Mouse (Mus musculus): ENCODE data around the gene Nol9. TPM values are rescaled to one million over a fixed set of nuclear protein-coding genes. Genes with fewer than 3 reads are reported as not detected.

The Nol9 gene
- polyA plus RNA-seq (2012; ENCODE audit: low replicate concordance): 67.1 and 129 TPM in 2 replicates

DNA sequence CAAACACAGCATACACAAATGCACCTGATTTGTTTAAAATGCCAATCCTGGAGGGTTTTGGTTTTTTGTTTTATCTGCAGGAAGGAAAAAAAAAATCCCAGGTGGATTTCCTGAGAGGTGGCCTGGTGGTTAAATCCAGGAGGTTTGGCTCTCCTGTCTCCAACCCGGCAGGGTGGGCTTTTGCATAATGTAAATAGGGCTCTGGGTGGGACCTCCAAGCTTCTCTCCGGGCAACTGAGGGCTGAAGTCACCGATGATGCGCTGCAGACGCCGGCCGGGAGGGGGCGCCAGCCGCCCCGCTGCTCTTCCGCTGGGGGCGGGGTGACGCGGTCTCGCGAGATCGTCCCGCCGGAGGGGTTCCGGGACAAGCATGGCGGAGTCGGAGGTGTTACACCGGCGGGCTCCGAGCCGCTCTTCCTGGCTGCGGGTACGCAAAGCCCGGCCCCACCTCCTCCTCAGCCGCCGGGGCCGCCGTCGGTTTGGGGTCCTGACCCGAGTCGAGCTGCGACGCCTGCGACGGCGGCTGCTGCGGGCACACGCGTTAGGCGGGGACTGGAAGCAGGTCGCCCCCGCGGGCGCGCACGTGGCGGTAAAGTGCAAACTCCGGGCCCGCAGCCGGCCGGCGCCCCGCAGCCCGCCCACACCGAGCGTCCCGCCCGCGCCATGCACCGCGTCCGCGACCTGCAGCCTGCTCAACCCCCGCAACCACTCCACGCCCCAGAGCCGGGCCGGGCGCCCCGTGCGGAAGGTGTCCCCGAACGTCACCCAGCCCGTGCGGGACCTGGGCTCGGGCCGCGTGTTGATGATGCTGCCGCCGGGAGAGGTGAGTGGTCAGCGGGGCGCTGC lies at the start of gene Nol9:
Gene Nol9 (plus strand): TSS at position 337 of the 846 bp plus-strand sequence.

DNA sequence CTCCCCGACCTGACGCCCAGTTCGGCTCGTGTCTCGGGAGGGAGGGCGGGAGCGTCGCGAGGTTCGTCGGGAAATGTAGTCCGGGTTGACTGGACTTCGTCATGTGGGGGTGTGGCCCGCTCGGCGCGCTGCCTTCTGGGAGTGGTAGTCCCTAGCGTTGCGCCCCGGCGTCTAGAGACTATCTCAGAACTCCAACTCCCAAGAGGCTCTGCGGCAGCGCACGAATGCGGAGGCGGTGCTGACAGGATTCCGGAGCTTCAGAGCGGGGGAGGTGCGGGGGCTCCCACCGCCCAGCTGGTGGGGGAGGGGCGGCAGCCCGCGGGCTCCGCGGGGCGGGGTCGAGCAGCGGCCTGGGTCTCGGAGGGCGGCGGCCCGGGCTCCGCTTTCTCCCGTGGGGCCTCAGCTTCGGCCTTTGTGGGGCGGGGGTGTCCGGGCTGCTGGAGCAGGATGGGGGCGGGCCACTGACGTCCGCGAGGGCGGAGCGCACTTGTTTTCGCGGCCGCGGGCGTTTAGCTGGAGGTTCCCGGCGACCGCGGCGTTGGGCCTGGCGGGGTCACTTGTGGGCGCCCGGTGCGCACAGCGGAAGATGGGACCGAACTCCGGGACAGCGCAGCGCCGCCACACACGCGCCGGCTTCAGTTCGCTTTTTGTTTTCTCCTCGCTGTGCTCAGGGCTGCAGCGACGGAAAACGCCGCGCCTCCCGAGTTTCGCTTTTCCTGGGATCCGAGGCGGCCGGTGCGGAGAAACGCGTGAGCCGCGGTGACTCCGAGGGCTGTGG lies 42.8 kb upstream of the Nol9 start, which contains the start of gene Phf13:
Gene Phf13 (minus strand): TSS at position 86 of the 778 bp plus-strand sequence.

DNA sequence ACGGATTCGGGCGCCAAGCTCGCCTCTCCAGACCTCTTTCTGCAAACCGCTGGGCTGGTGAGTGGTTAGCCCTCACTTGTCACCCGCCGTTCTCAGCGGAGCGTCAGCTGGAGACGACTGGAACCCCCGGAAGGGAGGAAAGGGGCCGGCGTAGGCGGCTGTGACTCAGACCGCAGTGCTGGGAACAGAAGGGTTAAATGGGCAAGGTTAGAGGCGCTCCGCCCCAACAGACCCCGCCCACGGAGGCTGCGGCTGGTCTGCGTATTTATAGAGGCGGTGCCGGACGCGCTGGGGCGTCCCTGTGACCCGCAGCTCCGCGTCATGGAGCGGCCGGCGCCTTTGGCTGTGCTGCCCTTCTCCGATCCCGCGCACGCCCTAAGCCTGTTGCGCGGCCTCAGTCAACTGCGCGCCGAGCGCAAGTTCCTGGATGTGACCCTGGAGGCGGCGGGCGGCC lies 30.5 kb upstream of the Nol9 start, which contains the start of gene Klhl21:
Gene Klhl21 (plus strand): TSS at position 182 of the 454 bp plus-strand sequence.

DNA sequence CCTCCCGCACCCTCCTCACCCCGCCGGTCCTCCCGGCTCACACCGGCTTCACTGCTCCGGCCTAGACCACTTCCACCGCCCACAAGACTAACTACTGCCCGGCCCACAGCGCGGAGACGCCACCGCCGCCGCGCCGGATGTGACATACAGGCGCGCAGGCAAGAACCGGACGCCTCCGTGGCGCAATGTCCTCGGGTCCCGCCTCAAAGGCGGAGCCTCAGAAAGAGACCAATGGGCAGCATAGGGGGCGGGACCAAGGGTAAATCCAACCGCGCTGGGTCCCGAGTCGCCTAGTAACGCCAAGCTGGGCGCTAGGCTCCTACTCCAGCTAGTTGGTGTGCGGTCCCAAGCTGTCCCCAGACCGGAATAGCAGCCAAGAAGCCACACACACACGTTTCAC lies 11.6 kb upstream of the Nol9 start, which contains the start of gene Zbtb48:
Gene Zbtb48 (minus strand): TSS at position 148 of the 400 bp plus-strand sequence.

DNA sequence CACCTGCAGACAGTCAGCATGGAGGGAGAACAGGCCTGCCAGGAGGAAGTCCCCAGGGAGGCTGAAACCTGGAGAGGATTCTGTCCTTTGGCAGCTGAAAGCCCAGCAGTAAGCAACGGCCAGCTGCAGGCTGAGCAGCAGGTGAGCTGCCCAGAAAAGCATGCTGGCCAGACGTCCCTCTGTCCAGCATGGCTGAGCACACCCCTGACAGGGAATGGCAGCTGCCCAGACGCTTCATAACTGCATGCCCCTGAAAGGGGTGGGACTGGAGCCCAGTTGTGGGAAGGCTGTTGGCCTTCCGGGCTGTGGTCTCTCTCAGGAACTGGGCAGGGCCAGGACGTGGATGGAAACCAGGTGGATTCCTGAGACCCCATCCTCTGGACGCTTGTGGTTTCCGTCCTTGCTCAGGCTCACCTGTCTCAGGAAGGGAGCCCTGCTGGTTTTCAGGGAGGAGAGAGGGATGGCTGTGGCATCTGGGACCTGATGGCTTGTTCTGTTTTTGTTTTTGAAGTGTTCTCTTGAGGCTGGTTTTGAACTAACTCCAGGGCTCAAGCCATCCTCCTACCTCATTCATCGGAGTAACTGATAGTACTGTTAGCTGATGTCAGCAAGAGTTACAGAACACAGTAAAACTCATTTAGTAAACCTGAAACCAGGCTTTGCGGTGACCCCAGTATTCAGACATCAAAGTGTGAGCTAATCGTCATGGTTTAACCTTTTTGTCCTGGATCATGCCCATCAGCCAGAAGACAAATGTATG lies 716 bp upstream of the Nol9 start, which contains the start of gene Tas1r1:
Gene Tas1r1 (minus strand): TSS at position 344 of the 760 bp plus-strand sequence.

DNA sequence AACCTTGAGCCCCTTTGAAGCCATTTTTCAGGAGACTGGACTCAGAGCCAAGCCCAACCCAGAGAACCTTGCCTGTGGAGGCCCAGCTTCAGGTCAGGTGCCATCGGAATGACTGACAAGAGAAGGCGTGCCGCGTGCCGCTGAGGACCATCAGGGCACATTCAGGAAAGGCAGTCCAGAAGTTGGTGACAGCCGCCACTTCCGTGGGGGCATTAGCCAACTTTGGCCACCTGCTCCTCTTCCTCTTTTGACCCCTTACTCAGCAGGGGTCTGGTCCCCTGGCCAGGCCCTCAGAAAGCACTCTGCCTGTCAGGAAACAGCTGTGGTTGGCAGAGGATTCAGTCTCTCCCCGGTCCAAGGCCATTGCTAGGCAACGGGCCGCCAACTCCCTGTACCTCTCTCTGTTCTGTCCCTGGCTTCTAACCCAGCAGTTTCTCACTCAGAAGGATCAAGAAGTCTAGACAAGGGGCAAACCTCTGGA lies 33.0 kb downstream of the Nol9 start, which contains the start of gene Plekhg5:
Gene Plekhg5 (plus strand): TSS at position 378 of the 481 bp plus-strand sequence.

Other genes with a start within 250 kb of the Nol9 start
- 6.8 and 9.2 TPM in 2 replicates for gene Camta1, start 177.4 kb upstream of the Nol9 start, polyA plus RNA-seq (2012; ENCODE audit: low replicate concordance)
- 14.0 and 86.7 TPM in 2 replicates for gene Dnajc11, start 105.6 kb upstream of the Nol9 start, polyA plus RNA-seq (2012; ENCODE audit: low replicate concordance)
- gene Thap3, start 50.3 kb upstream of the Nol9 start, polyA plus RNA-seq (2012; ENCODE audit: low replicate concordance): 11.2 and 18.9 TPM in 2 replicates
- 1.9 and 4.4 TPM in 2 replicates for gene Phf13, start 43.1 kb upstream of the Nol9 start, polyA plus RNA-seq (2012; ENCODE audit: low replicate concordance)
- 13.8 and 16.0 TPM in 2 replicates for gene Klhl21, start 30.5 kb upstream of the Nol9 start, polyA plus RNA-seq (2012; ENCODE audit: low replicate concordance)
- 5.6 and 9.8 TPM in 2 replicates for gene Zbtb48, start 11.7 kb upstream of the Nol9 start, polyA plus RNA-seq (2012; ENCODE audit: low replicate concordance)
- gene Tas1r1, start 753 bp upstream of the Nol9 start, polyA plus RNA-seq (2012; ENCODE audit: low replicate concordance): not detected in 2 replicates
- 42.2 and 57.4 TPM in 2 replicates for gene Plekhg5, start 33.2 kb downstream of the Nol9 start, polyA plus RNA-seq (2012; ENCODE audit: low replicate concordance)
- gene Tnfrsf25, start 76.6 kb downstream of the Nol9 start, polyA plus RNA-seq (2012; ENCODE audit: low replicate concordance): 2.3 and 5.3 TPM in 2 replicates
- 98.7 and 167 TPM in 2 replicates for gene Espn, start 113.0 kb downstream of the Nol9 start, polyA plus RNA-seq (2012; ENCODE audit: low replicate concordance)
- 0.62 TPM in 1 of 2 replicates, not detected in the other for gene Hes2, start 119.5 kb downstream of the Nol9 start, polyA plus RNA-seq (2012; ENCODE audit: low replicate concordance)
- 6.4 and 15.0 TPM in 2 replicates for gene Acot7, start 138.8 kb downstream of the Nol9 start, polyA plus RNA-seq (2012; ENCODE audit: low replicate concordance)
- gene Gpr153, start 234.9 kb downstream of the Nol9 start, polyA plus RNA-seq (2012; ENCODE audit: low replicate concordance): 0.48 TPM in 1 of 2 replicates, not detected in the other